Mouse (Mus musculus) limb, embryonic 11.5 days (tissue): ENCODE measurements at regions not wholly inside any gene's neighbourhood (a gene's known extent, or its start where the extent isn't known, plus 50 kb on each side); places are given as distances from the start of the nearest gene placed in this dataset.

Experiments
- ATAC-seq: fragments of 200-750 bp; cut with Nextera tagmentation; 2 replicates; pipeline ENCODE4 v1.8.0; 2017; ENCODE audit warnings: low read depth; ENCODE audit not compliant: insufficient number of reproducible peaks, low FRiP score, low TSS enrichment
- DNase-seq: peaks from one replicate; pipeline ENCODE4 v3.0.0-alpha.2; 2015; ENCODE audit warnings: low spot score
- H3K27ac ChIP-seq: fragments of 300-500 bp; sonication (generic); replicated peaks from 2 replicates; pipeline ENCODE4 v1.5.1; 2014; ENCODE audit warnings: low read depth, mild to moderate bottlenecking, low read length
- H3K27me3 ChIP-seq: fragments of 300-500 bp; sonication (generic); 2 replicates; pipeline ENCODE4 v1.6.1; 2014; ENCODE audit warnings: mild to moderate bottlenecking, low read length, mixed read lengths; ENCODE audit not compliant: control insufficient read depth, insufficient read depth
- H3K36me3 ChIP-seq: fragments of 300-500 bp; sonication (generic); 2 replicates; pipeline ENCODE4 v1.6.1; 2014; ENCODE audit warnings: mild to moderate bottlenecking, low read length, moderate library complexity, mixed read lengths; ENCODE audit not compliant: control insufficient read depth, insufficient read depth
- H3K4me1 ChIP-seq: fragments of 300-500 bp; sonication (generic); 2 replicates; pipeline ENCODE4 v1.6.1; 2014; ENCODE audit warnings: low read length, mixed read lengths; ENCODE audit not compliant: control insufficient read depth, insufficient read depth
- H3K4me2 ChIP-seq: fragments of 300-500 bp; sonication (generic); 2 replicates; pipeline ENCODE4 v1.6.1; 2014; ENCODE audit warnings: low read depth, mild to moderate bottlenecking, moderate library complexity; ENCODE audit not compliant: severe bottlenecking
- H3K4me3 ChIP-seq: fragments of 300-500 bp; sonication (generic); 2 replicates; pipeline ENCODE4 v1.5.1; 2014; ENCODE audit warnings: low read depth, low read length
- H3K9ac ChIP-seq: fragments of 300-500 bp; sonication (generic); 2 replicates; pipeline ENCODE4 v1.6.1; 2014; ENCODE audit warnings: mild to moderate bottlenecking, low read length
- H3K9me3 ChIP-seq: fragments of 300-500 bp; sonication (generic); 2 replicates; pipeline ENCODE4 v1.6.1; 2016; ENCODE audit warnings: low read length; ENCODE audit not compliant: control insufficient read depth
- WGBS: fragments of 180-500 bp; shearing (Covaris S2); extraction: QIAGEN DNeasy Blood & Tissue Kit; methylation state at CpG from one replicate; pipeline ENCODE4 v1.1.7; 2014; 5-methylcytosine and 5-hydroxymethylcytosine counted together

- 90% methylated on average over 9 of the region's 9 CpGs for WGBS
Observed at GRCm38 (mm10) chr15:59746290-59746689, 270.1 kb downstream of the 4933412E24Rik start.

GRCm38 (mm10) chr15:59744411-59744931, 271.9 kb downstream of the 4933412E24Rik start:
- Histone ChIP-seq H3K9me3 (no peaks in the 10 kb centered on the region), H3K4me3 (no peak overlapping the region), H3K4me2 (no peak overlapping the region), H3K9ac (no peak overlapping the region), H3K36me3 (no peaks in the 10 kb centered on the region), H3K27me3 (no peaks in the 10 kb centered on the region), H3K27ac (no peak overlapping the region), H3K4me1 (no peaks in the 10 kb centered on the region)
- DNase-seq (no peak), ATAC-seq (no peak)
- WGBS, result 87% methylated on average over 5 of the region's 5 CpGs

More at GRCm38 (mm10) chr15:59746290-59746689, 270.1 kb downstream of the 4933412E24Rik start:
- H3K4me1 ChIP-seq, result no peaks in the 10 kb centered on the region
- no peak overlapping the region for H3K4me2 ChIP-seq
- H3K27me3 ChIP-seq, result no peaks in the 10 kb centered on the region
- no peak overlapping the region for H3K4me3 ChIP-seq
- no peak overlapping the region for H3K27ac ChIP-seq
- H3K36me3 ChIP-seq, result no peaks in the 10 kb centered on the region
- H3K9me3 ChIP-seq, result no peaks in the 10 kb centered on the region
- H3K9ac ChIP-seq, result no peak overlapping the region
- DNase-seq (no peak), ATAC-seq (no peak)

- Histone ChIP-seq H3K27me3 (no peaks in the 10 kb centered on the region), H3K4me3 (no peak overlapping the region), H3K9ac (no peak overlapping the region), H3K9me3 (no peaks in the 10 kb centered on the region), H3K36me3 (no peaks in the 10 kb centered on the region), H3K27ac (no peak overlapping the region), H3K4me2 (no peak overlapping the region), H3K4me1 (no peaks in the 10 kb centered on the region)
- ATAC-seq (no peak), DNase-seq (no peak)
- WGBS, result 86% methylated on average over 5 of the region's 5 CpGs
Observed at GRCm38 (mm10) chr15:59739197-59739596, 277.2 kb downstream of the 4933412E24Rik start.

- H3K27ac ChIP-seq, result no peak overlapping the region
- no peak for ATAC-seq
- no peaks in the 10 kb centered on the region for H3K36me3 ChIP-seq
- no peak overlapping the region for H3K4me2 ChIP-seq
- DNase-seq, result no peak
- no peaks in the 10 kb centered on the region for H3K27me3 ChIP-seq
- no peaks in the 10 kb centered on the region for H3K9me3 ChIP-seq
- 85% methylated on average over 4 of the region's 4 CpGs for WGBS
- no peaks in the 10 kb centered on the region for H3K4me1 ChIP-seq
- no peak overlapping the region for H3K4me3 ChIP-seq
- H3K9ac ChIP-seq, result no peak overlapping the region
Observed at GRCm38 (mm10) chr15:59737247-59737646, 279.2 kb downstream of the 4933412E24Rik start.

- ATAC-seq, result no peak
- no peak overlapping the region for H3K4me3 ChIP-seq
- no peak for DNase-seq
Observed at GRCm38 (mm10) chr15:59734376-59734775, 282.0 kb downstream of the 4933412E24Rik start.

GRCm38 (mm10) chr15:59733932-59734331, 282.5 kb downstream of the 4933412E24Rik start:
- ATAC-seq (no peak), DNase-seq (no peak)
- no peaks in the 10 kb centered on the region for H3K9me3 ChIP-seq
- H3K36me3 ChIP-seq, result no peaks in the 10 kb centered on the region
- no peak overlapping the region for H3K4me2 ChIP-seq
- no peaks in the 10 kb centered on the region for H3K4me1 ChIP-seq
- no peak overlapping the region for H3K27ac ChIP-seq
- H3K27me3 ChIP-seq, result no peaks in the 10 kb centered on the region
- H3K9ac ChIP-seq, result no peak overlapping the region
- WGBS, result 96% methylated on average over 3 of the region's 3 CpGs
- no peak overlapping the region for H3K4me3 ChIP-seq

More at GRCm38 (mm10) chr15:59734376-59734775, 282.0 kb downstream of the 4933412E24Rik start:
- Histone ChIP-seq H3K9ac (no peak overlapping the region), H3K27me3 (no peaks in the 10 kb centered on the region), H3K27ac (no peak overlapping the region), H3K9me3 (no peaks in the 10 kb centered on the region), H3K4me1 (no peaks in the 10 kb centered on the region), H3K4me2 (no peak overlapping the region), H3K36me3 (no peaks in the 10 kb centered on the region)
- 75% methylated on average over 1 of the region's 1 CpGs for WGBS

- ATAC-seq (no peak), DNase-seq (no peak)
- Histone ChIP-seq H3K4me2 (no peak overlapping the region), H3K27ac (no peak overlapping the region), H3K4me3 (no peak overlapping the region), H3K9ac (no peak overlapping the region), H3K4me1 (no peaks in the 10 kb centered on the region), H3K36me3 (no peaks in the 10 kb centered on the region), H3K27me3 (no peaks in the 10 kb centered on the region), H3K9me3 (no peaks in the 10 kb centered on the region)
- 81% methylated on average over 11 of the region's 12 CpGs for WGBS
Observed at GRCm38 (mm10) chr15:59733031-59733810, 283.2 kb downstream of the 4933412E24Rik start.

- Histone ChIP-seq H3K9me3 (no peaks in the 10 kb centered on the region), H3K27me3 (no peaks in the 10 kb centered on the region), H3K27ac (no peak overlapping the region), H3K4me2 (no peak overlapping the region), H3K4me3 (no peak overlapping the region), H3K9ac (no peak overlapping the region), H3K36me3 (no peaks in the 10 kb centered on the region), H3K4me1 (no peaks in the 10 kb centered on the region)
- no peak for ATAC-seq
- 86% methylated on average over 8 of the region's 8 CpGs for WGBS
- no peak for DNase-seq
Observed at GRCm38 (mm10) chr15:59731129-59731528, 285.3 kb downstream of the 4933412E24Rik start.
